Mouse (Mus musculus): Measurements from ENCODE around the gene Cdk2ap1.

DNA sequence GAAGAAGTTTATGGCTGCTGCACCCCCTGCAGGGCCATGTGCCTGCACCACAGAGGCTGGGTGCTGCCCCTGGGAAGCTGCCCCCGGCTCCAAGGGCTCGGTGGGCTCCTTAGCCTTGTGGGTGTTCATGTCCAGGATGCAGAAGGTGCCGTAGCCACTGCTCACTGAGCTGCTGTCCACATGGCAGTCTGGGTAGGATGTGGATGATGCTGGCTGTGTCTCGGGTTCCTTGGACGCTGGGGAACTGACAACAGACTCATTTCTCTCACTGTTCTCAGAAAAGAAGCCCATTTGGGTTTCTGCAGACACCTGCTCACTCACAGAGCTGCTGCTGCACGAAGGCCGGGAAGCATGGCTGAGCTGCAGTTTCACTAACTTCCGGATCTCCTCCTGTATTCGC lies 47.4 kb downstream of the Cdk2ap1 start:
- TF ChIP-seq CTCF (IDR thresholded peaks at IDR 0.05): no peak
- TF ChIP-seq EP300 (IDR thresholded peaks at IDR 0.05; ENCODE audit: insufficient read depth, low read depth, low read length): no peak

All from heart, adult 2 months (tissue).